Mouse (Mus musculus) thymus, postnatal 36 days (tissue): Measurements from ENCODE around the gene Speer4a.
A peak's percentile ranks its signal among the peaks of the same experiment; 100 is the strongest.
"Not testable (repeated sequence)": the region's sequence is repeated elsewhere in the genome, so short reads cannot be mapped to it uniquely, and the experiment has no call there.

Source experiments
- DNase-seq, 2 experiments: peaks; one replicate each; pipeline ENCODE4 v3.0.0; 2022; ENCODE audit warnings: mixed read lengths in 2 of 2

Gene Speer4a

DNA sequence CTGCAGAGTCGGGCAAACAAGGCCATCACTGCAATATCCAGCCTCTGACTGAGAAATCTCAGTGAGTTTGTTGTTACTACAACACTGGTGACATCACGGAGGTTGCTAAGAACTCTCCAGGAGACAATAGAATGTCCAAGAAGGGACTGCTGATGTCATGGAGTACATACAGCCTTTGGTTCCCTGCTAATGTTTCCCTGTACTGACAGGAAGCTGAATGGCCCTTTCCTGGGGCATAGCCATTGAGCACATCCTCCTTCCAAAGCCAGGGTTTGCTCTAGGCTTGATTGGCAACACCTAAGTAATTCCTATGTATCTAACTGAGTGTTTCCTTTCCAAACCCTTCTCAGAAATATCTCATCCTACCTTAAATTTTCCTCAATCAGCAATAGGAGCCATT is at the start of gene Speer4a:
Gene Speer4a (minus strand): TSS at position 101 of the 400 bp plus-strand sequence.
- not testable (repeated sequence) for DNase-seq

DNA sequence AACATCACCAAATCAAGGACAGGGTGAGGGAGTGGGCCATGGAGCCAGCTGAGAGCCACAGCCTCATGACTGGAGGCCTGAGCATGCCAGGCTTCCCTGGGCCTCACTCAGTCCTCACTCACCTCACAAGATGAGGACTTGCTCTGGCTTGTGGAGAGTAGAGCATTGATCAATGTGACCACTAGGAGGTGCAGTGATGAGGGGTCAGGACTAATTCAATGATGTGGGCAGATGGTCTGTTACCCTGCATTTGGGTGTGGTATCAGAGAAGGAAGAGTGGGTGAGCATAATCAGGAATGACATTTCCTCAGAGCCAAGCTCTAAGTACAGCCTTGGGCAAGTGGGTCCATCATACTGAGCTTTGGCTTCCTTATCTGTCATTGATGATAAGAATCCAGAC is 39.7 kb upstream of the Speer4a start:
- DNase-seq, result not testable (repeated sequence)

DNA sequence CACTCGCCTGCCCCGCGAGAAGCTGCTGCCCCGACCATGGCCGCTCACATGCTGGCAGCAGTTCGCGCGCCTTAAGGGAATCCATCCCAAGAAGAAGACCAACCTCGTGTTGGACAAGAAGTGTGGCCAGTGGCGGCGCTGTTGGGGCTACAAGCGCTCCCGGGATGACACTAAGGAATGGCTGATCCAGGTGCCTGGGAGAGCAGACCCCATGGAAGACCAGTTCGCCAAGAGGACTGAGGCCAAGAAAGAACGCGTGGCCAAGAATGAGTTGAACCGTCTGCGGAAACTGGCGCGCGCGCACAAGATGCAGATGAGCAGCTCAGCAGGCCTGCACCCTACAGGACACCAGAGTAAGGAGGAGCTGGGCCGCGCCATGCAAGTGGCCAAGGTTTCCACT is 31.4 kb upstream of the Speer4a start:
- DNase-seq, result no peak

DNA sequence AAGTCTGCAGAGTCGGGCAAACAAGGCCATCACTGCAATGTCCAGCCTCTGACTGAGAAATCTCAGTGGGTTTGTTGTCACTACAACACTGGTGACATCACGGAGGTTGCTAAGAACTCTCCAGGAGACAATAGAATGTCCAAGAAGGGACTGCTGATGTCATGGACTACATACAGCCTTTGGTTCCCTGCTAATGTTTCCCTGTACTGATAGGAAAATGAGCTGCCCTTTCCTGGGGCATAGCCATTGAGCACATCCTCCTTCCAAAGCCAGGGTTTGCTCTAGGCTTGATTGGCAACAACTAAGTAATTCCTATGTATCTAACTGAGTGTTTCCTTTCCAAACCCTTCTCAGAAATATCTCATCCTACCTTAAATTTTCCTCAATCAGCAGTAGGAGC is 19.1 kb upstream of the Speer4a start, which contains the start of gene Gm7347:
Gene Gm7347 (minus strand): TSS at position 101 of the 400 bp plus-strand sequence.
- not testable (repeated sequence) for DNase-seq

DNA sequence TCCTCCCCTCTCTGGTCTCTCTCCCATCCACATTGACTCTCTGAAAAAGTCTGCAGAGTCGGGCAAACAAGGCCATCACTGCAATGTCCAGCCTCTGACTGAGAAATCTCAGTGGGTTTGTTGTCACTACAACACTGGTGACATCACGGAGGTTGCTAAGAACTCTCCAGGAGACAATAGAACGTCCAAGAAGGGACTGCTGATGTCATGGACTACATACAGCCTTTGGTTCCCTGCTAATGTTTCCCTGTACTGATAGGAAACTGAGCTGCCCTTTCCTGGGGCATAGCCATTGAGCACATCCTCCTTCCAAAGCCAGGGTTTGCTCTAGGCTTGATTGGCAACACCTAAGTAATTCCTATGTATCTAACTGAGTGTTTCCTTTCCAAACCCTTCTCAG is 16.5 kb downstream of the Speer4a start, which contains the start of gene Gm5862:
Gene Gm5862 (minus strand): TSS at position 101 of the 400 bp plus-strand sequence.
- not testable (repeated sequence) for DNase-seq

DNA sequence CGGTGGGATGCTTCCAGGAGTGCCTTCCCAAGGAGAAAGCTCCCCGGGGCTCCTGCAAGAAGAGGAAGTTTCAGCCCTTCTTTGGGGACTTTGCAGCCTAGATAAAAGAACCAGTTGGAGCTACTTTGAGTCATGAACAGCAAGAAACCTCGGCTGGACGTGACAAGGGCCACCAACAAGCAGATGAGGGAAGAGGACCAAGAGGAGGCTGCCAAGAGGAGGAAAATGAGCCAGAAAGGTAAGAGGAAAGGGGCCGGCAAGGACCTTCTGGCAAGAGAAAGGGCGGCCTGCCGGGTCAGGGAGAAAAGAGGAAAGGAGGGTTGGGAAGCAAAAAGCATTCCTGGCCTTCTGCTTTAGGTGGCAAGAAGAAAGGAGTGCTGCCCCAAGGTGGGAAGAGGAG is 31.7 kb downstream of the Speer4a start:
- not testable (repeated sequence) for DNase-seq

DNA sequence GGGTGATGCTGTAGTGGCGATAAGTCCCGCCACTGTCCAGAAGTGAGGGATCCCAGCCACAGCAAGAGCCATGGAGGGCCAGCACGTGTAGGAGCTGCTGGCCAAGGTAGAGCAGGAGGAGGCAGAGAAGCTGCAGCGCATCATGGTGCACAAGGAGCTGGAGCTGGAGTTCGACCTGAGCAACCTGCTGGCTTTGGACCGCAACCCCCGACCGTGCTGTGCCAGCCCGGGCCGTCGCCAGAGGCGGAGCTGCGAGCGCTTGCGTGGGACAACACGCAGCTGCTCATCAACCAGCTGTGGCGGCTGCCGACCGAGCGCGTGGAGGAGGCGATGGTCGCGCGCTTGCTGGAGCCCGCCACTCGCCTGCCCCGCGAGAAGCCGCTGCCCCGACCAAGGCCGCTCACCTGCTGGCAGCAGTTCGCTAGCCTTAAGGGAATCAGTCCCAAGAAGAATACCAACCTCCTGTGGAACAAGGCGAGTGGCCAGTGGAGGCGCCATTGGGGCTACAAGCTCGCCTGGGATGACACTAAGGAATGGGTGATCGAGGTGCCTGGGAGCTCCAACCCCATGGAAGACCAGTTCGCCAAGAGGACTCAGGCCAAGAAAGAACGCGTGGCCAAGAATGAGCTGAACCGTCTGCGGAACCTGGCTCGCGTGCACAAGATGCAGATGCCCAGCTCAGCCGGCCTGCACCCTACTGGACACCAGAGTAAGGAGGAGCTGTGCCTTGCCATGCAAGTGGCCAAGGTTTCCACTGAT is 32.2 kb downstream of the Speer4a start:
- DNase-seq, result peak in 1 of 2 experiments; percentile 3

DNA sequence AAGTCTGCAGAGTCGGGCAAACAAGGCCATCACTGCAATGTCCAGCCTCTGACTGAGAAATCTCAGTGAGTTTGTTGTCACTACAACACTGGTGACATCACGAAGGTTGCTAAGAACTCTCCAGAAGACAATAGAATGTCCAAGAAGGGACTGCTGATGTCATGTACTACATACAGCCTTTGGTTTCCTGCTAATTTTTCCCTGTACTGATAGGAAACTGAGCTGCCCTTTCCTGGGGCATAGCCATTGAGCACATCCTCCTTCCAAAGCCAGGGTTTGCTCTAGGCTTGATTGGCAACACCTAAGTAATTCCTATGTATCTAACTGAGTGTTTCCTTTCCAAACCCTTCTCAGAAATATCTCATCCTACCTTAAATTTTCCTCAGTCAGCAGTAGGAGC is 34.7 kb downstream of the Speer4a start, which contains the start of gene Gm1979:
Gene Gm1979 (minus strand): TSS at position 101 of the 400 bp plus-strand sequence.
- DNase-seq, result not testable (repeated sequence)

DNA sequence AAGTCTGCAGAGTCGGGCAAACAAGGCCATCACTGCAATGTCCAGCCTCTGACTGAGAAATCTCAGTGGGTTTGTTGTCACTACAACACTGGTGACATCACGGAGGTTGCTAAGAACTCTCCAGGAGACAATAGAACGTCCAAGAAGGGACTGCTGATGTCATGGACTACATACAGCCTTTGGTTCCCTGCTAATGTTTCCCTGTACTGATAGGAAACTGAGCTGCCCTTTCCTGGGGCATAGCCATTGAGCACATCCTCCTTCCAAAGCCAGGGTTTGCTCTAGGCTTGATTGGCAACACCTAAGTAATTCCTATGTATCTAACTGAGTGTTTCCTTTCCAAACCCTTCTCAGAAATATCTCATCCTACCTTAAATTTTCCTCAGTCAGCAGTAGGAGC is 50.8 kb downstream of the Speer4a start, which contains the start of gene Gm21698:
Gene Gm21698 (minus strand): TSS at position 101 of the 400 bp plus-strand sequence.
- DNase-seq, result not testable (repeated sequence)
